Mouse (Mus musculus): ENCODE measurements around the gene Ap2a1.

Gene Ap2a1

GRCm38 (mm10) chr7:44852259-44853027, 76.9 kb downstream of the Ap2a1 start:
- in situ Hi-C loops (cut with MboI, MseI) = no loop called here

DNA sequence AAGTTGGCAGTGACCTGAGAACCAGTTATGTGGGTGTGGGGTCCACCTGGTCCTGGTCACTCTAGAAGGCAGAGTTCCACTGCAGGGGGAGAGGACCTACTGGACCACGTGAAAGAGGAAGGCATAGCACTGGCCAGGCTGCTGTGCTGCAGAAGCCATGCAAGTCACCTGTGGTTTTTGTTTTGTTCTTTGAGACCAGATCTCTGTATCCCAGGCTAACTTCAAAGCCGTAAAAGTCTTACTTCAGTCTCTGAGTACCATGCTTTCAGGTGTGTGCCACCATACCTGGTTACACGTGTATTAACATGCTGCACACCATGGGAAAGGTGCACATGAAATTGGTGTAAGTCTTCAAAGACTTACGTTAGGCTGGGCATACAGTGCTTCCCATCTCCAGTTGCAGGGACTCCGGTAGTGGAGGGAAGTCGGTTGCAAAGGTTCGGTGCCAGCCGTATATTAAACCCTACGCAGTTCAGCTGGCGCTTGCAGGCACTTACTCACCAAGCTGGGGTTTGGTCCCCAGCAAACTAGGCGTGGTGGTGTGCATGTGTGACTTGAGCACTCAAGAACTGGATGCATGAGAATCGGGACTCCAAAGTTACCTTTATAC, 77.6 kb downstream of the Ap2a1 start:
- in situ Hi-C loops (cut with MboI, MseI) = no loop called here

- in situ Hi-C loops (cut with MboI, MseI) = no loop called here
Measured at GRCm38 (mm10) chr7:44850789-44851624, 78.3 kb downstream of the Ap2a1 start.
